Mouse (Mus musculus) A20 (cell line): ENCODE results near the gene Prep.
"Not testable (repeated sequence)": the region's sequence is repeated elsewhere in the genome, so short reads cannot be mapped to it uniquely, and the experiment has no call there.

Source experiments
- DNase-seq: peaks from one replicate; pipeline ENCODE4 v3.0.0-alpha.2; 2011; ENCODE audit warnings: low read depth, low spot score

The Prep gene

GRCm38 (mm10) chr10:45116832-45117231, 49.8 kb downstream of the Prep start:
- no peak for DNase-seq

- DNase-seq = no peak
Measured at GRCm38 (mm10) chr10:45118389-45118788, 51.4 kb downstream of the Prep start.

GRCm38 (mm10) chr10:45121637-45122036, 54.6 kb downstream of the Prep start:
- DNase-seq = no peak

- no peak for DNase-seq
Measured at GRCm38 (mm10) chr10:45122476-45122875, 55.5 kb downstream of the Prep start.

GRCm38 (mm10) chr10:45123011-45123410, 56.0 kb downstream of the Prep start:
- DNase-seq = no peak

- no peak for DNase-seq
Measured at GRCm38 (mm10) chr10:45129105-45129504, 62.1 kb downstream of the Prep start.

- DNase-seq = no peak
Measured at GRCm38 (mm10) chr10:45130004-45130403, 63.0 kb downstream of the Prep start.

GRCm38 (mm10) chr10:45132371-45132770, 65.4 kb downstream of the Prep start:
- peak; percentile 59 for DNase-seq

GRCm38 (mm10) chr10:45136806-45137205, 69.8 kb downstream of the Prep start:
- DNase-seq = no peak

- no peak for DNase-seq
Measured at GRCm38 (mm10) chr10:45139910-45140309, 72.9 kb downstream of the Prep start.

GRCm38 (mm10) chr10:45140474-45141212, 73.6 kb downstream of the Prep start:
- DNase-seq = no peak

- DNase-seq = no peak
Measured at GRCm38 (mm10) chr10:45142359-45142758, 75.4 kb downstream of the Prep start.

- no peak for DNase-seq
Measured at GRCm38 (mm10) chr10:45144038-45144817, 77.2 kb downstream of the Prep start.

- no peak for DNase-seq
Measured at GRCm38 (mm10) chr10:45146821-45147220, 79.8 kb downstream of the Prep start.

- DNase-seq = no peak
Measured at GRCm38 (mm10) chr10:45151137-45151536, 84.1 kb downstream of the Prep start.

- DNase-seq = no peak
Measured at GRCm38 (mm10) chr10:45151771-45152692, 85.0 kb downstream of the Prep start.

GRCm38 (mm10) chr10:45154557-45155060, 87.6 kb downstream of the Prep start:
- DNase-seq = no peak

GRCm38 (mm10) chr10:45165851-45166250, 98.8 kb downstream of the Prep start:
- DNase-seq = no peak

- no peak for DNase-seq
Measured at GRCm38 (mm10) chr10:45173927-45174326, 106.9 kb downstream of the Prep start.

- DNase-seq = no peak
Measured at GRCm38 (mm10) chr10:45174345-45174744, 107.3 kb downstream of the Prep start.

GRCm38 (mm10) chr10:45177798-45178197, 110.8 kb downstream of the Prep start, which contains the start of gene Popdc3:
Popdc3 (plus strand) TSS chr10:45178098.
- not testable (repeated sequence) for DNase-seq
